Mouse (Mus musculus): ENCODE results near the gene Gm6358.
A peak's percentile ranks its signal among the peaks of the same experiment; 100 is the strongest.
"Not testable (repeated sequence)": the region's sequence is repeated elsewhere in the genome, so short reads cannot be mapped to it uniquely, and the experiment has no call there.

Gene Gm6358

GRCm38 (mm10) chr16:89140551-89140950, at the start of gene Gm6358:
Gene Gm6358 (plus strand): TSS chr16:89140851.
- no peak for DNase-seq (ENCODE audit: low read depth, low spot score)

- no peak for DNase-seq (ENCODE audit: low read depth, low spot score)
These were observed 10.1 kb downstream of the Gm6358 start, which contains the start of gene Gm10061 for GRCm38 (mm10) chr16:89150786-89151185. Gene Gm10061 (plus strand): TSS chr16:89151086.

- DNase-seq (ENCODE audit: low read depth, low spot score), result no peak
These were observed 17.0 kb downstream of the Gm6358 start, which contains the start of gene Gm9789 for GRCm38 (mm10) chr16:89157652-89158051. Gene Gm9789 (plus strand): TSS chr16:89157952.

- DNase-seq (ENCODE audit: low read depth, low spot score), result not testable (repeated sequence)
These were observed 28.5 kb downstream of the Gm6358 start, which contains the start of gene Gm7735 for GRCm38 (mm10) chr16:89169190-89169589. Gene Gm7735 (plus strand): TSS chr16:89169490.

- no peak for DNase-seq (ENCODE audit: low read depth, low spot score)
These were observed 33.8 kb downstream of the Gm6358 start, which contains the start of gene 1110057P08Rik for GRCm38 (mm10) chr16:89174435-89174834. Gene 1110057P08Rik (plus strand): TSS chr16:89174735.

GRCm38 (mm10) chr16:89188621-89189020, 48.0 kb downstream of the Gm6358 start:
- peak; percentile 67 for DNase-seq (ENCODE audit: low read depth, low spot score)

Data from ZHBTc4 (cell line).